24 mouse cellular contexts compared by ENCODE assay signal in the genomic region with DNA sequence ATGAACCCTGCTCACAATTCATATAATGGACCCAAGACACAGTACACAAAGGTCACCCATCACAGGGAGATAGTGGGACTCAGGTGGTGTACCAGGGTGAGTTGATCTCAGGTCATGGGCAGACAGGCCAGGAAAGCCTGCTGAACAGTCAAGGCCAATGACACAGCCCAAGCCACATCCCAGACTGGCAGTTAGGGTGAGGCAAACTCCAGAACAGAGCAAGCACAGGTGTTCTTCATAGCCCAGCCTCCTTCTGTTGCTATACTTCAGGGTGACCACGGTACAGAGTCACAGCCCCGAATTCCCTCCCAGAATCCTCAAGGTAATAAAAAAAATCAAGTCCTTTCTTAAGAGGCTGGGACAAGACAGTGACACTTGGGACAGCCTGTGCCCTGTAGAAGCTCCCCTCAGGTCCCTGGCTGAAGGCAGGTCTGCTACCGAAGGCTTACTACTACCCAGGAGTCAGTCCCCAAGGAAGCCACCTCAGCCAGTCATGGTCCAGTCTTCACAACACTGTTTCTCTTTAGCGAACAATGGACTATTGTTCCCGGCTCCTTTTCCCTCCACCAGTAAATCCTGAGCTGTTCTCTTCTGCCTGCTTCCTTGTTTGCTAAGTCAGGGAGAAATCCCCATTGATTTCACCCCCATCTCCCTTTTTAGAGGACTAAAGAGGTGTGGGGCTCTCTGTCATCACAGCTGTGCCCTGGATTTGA. TPM values are rescaled to one million over a fixed set of nuclear protein-coding genes. Genes with fewer than 3 reads are reported as not detected.
DNase-seq lines count a peak whose midpoint lies in the region; ATAC-seq and TF ChIP-seq lines count a peak whose summit lies in the region.
"Had no signal": no experiment of that assay in that cellular context is flagged by ENCODE, and none has a peak within 500 bp of the region (broad histone marks: within the 10 kb centered on the region; RNA-seq: fewer than 3 reads in every experiment).

No protein-coding gene starts in this region.

- TF ChIP-seq CTCF in intestine, postnatal 0 days (IDR thresholded peaks at IDR 0.05; ENCODE audit: low read depth): no peak

- H3K27ac ChIP-seq in midbrain, embryonic 10.5 days (replicated peaks): 0 out of 2 replicates have a peak overlapping the region, but pooled peaks have one; percentile 23
- no peak overlapping the region for H3K27ac ChIP-seq in midbrain, embryonic 16.5 days (ENCODE audit: low read length)
- H3K27ac ChIP-seq in intestine, embryonic 15.5 days: peak overlapping the region; percentile 6; the same call in 1 of the 2 replicates
- peak overlapping the region; percentile 50; the same call in 1 of the 2 replicates for H3K27ac ChIP-seq in intestine, postnatal 0 days (ENCODE audit: low read depth, low read length)
- H3K27ac ChIP-seq in forebrain, embryonic 15.5 days (replicated peaks): no peak overlapping the region
- H3K27ac ChIP-seq: forebrain, embryonic 10.5 days; forebrain, embryonic 13.5 days; gastrocnemius, adult 2 months; hindbrain, embryonic 12.5 days; hindbrain, embryonic 15.5 days had no signal

- no peak overlapping the region for H3K4me3 ChIP-seq in midbrain, embryonic 10.5 days
- no peak overlapping the region for H3K4me3 ChIP-seq in midbrain, embryonic 16.5 days (ENCODE audit: low read depth, low read length)
- no peak overlapping the region for H3K4me3 ChIP-seq in intestine, embryonic 15.5 days (replicated peaks)
- no peak overlapping the region for H3K4me3 ChIP-seq in intestine, postnatal 0 days (ENCODE audit: low read depth, low read length)
- no peak overlapping the region for H3K4me3 ChIP-seq in forebrain, embryonic 15.5 days
- H3K4me3 ChIP-seq: forebrain, embryonic 10.5 days; forebrain, embryonic 13.5 days; gastrocnemius, adult 2 months; hindbrain, embryonic 12.5 days; hindbrain, embryonic 15.5 days had no signal

- no peaks in the 10 kb centered on the region for H3K9me3 ChIP-seq in midbrain, embryonic 10.5 days (replicated peaks)
- H3K9me3 ChIP-seq in midbrain, embryonic 16.5 days (replicated peaks; ENCODE audit: control insufficient read depth, low read length, poor library complexity, severe bottlenecking): no peaks in the 10 kb centered on the region
- H3K9me3 ChIP-seq in intestine, embryonic 15.5 days: no peaks in the 10 kb centered on the region
- H3K9me3 ChIP-seq in intestine, postnatal 0 days (ENCODE audit: control insufficient read depth): no peaks in the 10 kb centered on the region
- H3K9me3 ChIP-seq in forebrain, embryonic 15.5 days: no peaks in the 10 kb centered on the region
- H3K9me3 ChIP-seq: forebrain, embryonic 10.5 days; forebrain, embryonic 13.5 days; hindbrain, embryonic 12.5 days; hindbrain, embryonic 15.5 days had no signal

- DNase-seq in midbrain, embryonic 10.5 days (ENCODE audit: low spot score): no peak
- no peak for DNase-seq in cerebellum, postnatal 36 days
- DNase-seq: adrenal gland, adult 8-10 months; adrenal gland, postnatal 25 days; cerebellum, adult 11-12 months; cerebellum, adult 9-10 months; cerebellum, postnatal 14 days; forebrain, postnatal 0 days; gastrocnemius, adult 2 months; gastrocnemius, postnatal 14 days; heart, adult 11 months had no signal

- peaks cover 22% of the 10 kb centered on the region for H3K4me1 ChIP-seq in midbrain, embryonic 10.5 days
- H3K4me1 ChIP-seq in midbrain, embryonic 16.5 days (ENCODE audit: control insufficient read depth, insufficient read depth, low read length): no peaks in the 10 kb centered on the region
- H3K4me1 ChIP-seq in intestine, embryonic 15.5 days (replicated peaks): peaks cover 2% of the 10 kb centered on the region; the same call in 1 of the 2 replicates
- no peaks in the 10 kb centered on the region; the same call in 1 of the 2 replicates for H3K4me1 ChIP-seq in intestine, postnatal 0 days (replicated peaks; ENCODE audit: control insufficient read depth, insufficient read depth, low read length)
- H3K4me1 ChIP-seq in forebrain, embryonic 15.5 days: no peaks in the 10 kb centered on the region
- H3K4me1 ChIP-seq: forebrain, embryonic 13.5 days; hindbrain, embryonic 15.5 days had no signal

- 50% methylated on average over 5 of the region's 5 CpGs for WGBS in midbrain, embryonic 10.5 days
- 46% methylated on average over 5 of the region's 5 CpGs for WGBS in midbrain, embryonic 16.5 days
- 64% methylated on average over 5 of the region's 5 CpGs for WGBS in intestine, embryonic 15.5 days
- WGBS in intestine, postnatal 0 days: 40% methylated on average over 5 of the region's 5 CpGs
- 44% methylated on average over 5 of the region's 5 CpGs for WGBS in forebrain, embryonic 15.5 days

- no peaks in the 10 kb centered on the region for H3K36me3 ChIP-seq in midbrain, embryonic 10.5 days
- H3K36me3 ChIP-seq in midbrain, embryonic 16.5 days (ENCODE audit: control insufficient read depth, insufficient read depth, low read length): peaks cover 2% of the 10 kb centered on the region
- no peaks in the 10 kb centered on the region for H3K36me3 ChIP-seq in intestine, embryonic 15.5 days
- peaks cover 2% of the 10 kb centered on the region; the same call in 1 of the 2 replicates for H3K36me3 ChIP-seq in intestine, postnatal 0 days (ENCODE audit: control insufficient read depth, insufficient read depth)
- H3K36me3 ChIP-seq in forebrain, embryonic 15.5 days: no peaks in the 10 kb centered on the region
- H3K36me3 ChIP-seq: forebrain, embryonic 10.5 days had no signal

- H3K4me2 ChIP-seq in midbrain, embryonic 16.5 days (ENCODE audit: low read length): no peak overlapping the region
- no peak overlapping the region for H3K4me2 ChIP-seq in intestine, embryonic 15.5 days (replicated peaks)
- H3K4me2 ChIP-seq in intestine, postnatal 0 days (replicated peaks; ENCODE audit: low read depth): peak overlapping the region; percentile 35; the same call in 1 of the 2 replicates
- H3K4me2 ChIP-seq in forebrain, embryonic 15.5 days (replicated peaks): no peak overlapping the region
- H3K4me2 ChIP-seq: forebrain, embryonic 13.5 days; heart, embryonic 11.5 days; hindbrain, embryonic 12.5 days; hindbrain, embryonic 15.5 days had no signal

- no peak for ATAC-seq in midbrain, embryonic 16.5 days
- ATAC-seq in intestine, embryonic 15.5 days: peak; percentile 53
- ATAC-seq in intestine, postnatal 0 days: peak; percentile 81
- ATAC-seq in forebrain, embryonic 15.5 days (replicated peaks): no peak
- ATAC-seq: CD4-positive, CD25-positive, alpha-beta regulatory T cell, adult 4 months; forebrain, embryonic 13.5 days; forebrain, postnatal 0 days had no signal

- H3K9ac ChIP-seq in midbrain, embryonic 16.5 days (ENCODE audit: low read depth, low read length): no peak overlapping the region
- H3K9ac ChIP-seq in intestine, embryonic 15.5 days: no peak overlapping the region
- no peak overlapping the region for H3K9ac ChIP-seq in intestine, postnatal 0 days (ENCODE audit: low read depth, low read length)
- no peak overlapping the region for H3K9ac ChIP-seq in forebrain, embryonic 15.5 days (replicated peaks)
- H3K9ac ChIP-seq: forebrain, embryonic 13.5 days; forebrain, postnatal 0 days; hindbrain, embryonic 12.5 days; hindbrain, embryonic 15.5 days had no signal

- no peaks in the 10 kb centered on the region; the same call in 1 of the 2 replicates for H3K27me3 ChIP-seq in midbrain, embryonic 10.5 days (ENCODE audit: low read depth, poor library complexity, severe bottlenecking)
- no peaks in the 10 kb centered on the region; the same call in 1 of the 2 replicates for H3K27me3 ChIP-seq in midbrain, embryonic 16.5 days (ENCODE audit: control insufficient read depth, insufficient read depth, low read depth, low read length)
- H3K27me3 ChIP-seq in intestine, embryonic 15.5 days (replicated peaks): no peaks in the 10 kb centered on the region
- no peaks in the 10 kb centered on the region for H3K27me3 ChIP-seq in intestine, postnatal 0 days (replicated peaks; ENCODE audit: control insufficient read depth, insufficient read depth, low read length)
- no peaks in the 10 kb centered on the region for H3K27me3 ChIP-seq in forebrain, embryonic 15.5 days
- H3K27me3 ChIP-seq: forebrain, embryonic 13.5 days; hindbrain, embryonic 12.5 days; hindbrain, embryonic 15.5 days had no signal

RNA-seq across cellular contexts. Expression of a gene that starts 2.8 kb away (rescaled TPM):
- not detected in 2 replicates for polyA plus RNA-seq in midbrain, embryonic 10.5 days (2016; fragmentation: Nextera tagmentation; extraction: Ambion mirVana)
- 0.11 TPM in 1 of 2 replicates, not detected in the other for polyA plus RNA-seq in midbrain, embryonic 16.5 days (2015; fragmentation: Nextera tagmentation; extraction: Ambion mirVana)
- polyA plus RNA-seq in intestine, embryonic 15.5 days (2015; fragmentation: Nextera tagmentation; extraction: Ambion mirVana): 81.9 and 89.6 TPM in 2 replicates
- 132 and 148 TPM in 2 replicates for polyA plus RNA-seq in intestine, postnatal 0 days (2015; fragmentation: Nextera tagmentation; extraction: Ambion mirVana)
- polyA plus RNA-seq in forebrain, embryonic 15.5 days (2015; fragmentation: Nextera tagmentation; extraction: Ambion mirVana): not detected in 2 replicates
- polyA plus RNA-seq: C2C12; CD4-positive, CD25-positive, alpha-beta regulatory T cell, adult 4 months; heart, embryonic 14.5 days; heart, postnatal 0 days; hindbrain, embryonic 15.5 days had no signal

RNA-seq across cellular contexts. Expression of a gene that starts 24.5 kb away (rescaled TPM):
- polyA plus RNA-seq in midbrain, embryonic 10.5 days (2016; fragmentation: Nextera tagmentation; extraction: Ambion mirVana): 14.5 and 14.6 TPM in 2 replicates
- 52.1 and 53.8 TPM in 2 replicates for polyA plus RNA-seq in midbrain, embryonic 16.5 days (2015; fragmentation: Nextera tagmentation; extraction: Ambion mirVana)
- polyA plus RNA-seq in intestine, embryonic 15.5 days (2015; fragmentation: Nextera tagmentation; extraction: Ambion mirVana): 20.3 and 20.8 TPM in 2 replicates
- 6.4 and 7.5 TPM in 2 replicates for polyA plus RNA-seq in intestine, postnatal 0 days (2015; fragmentation: Nextera tagmentation; extraction: Ambion mirVana)
- polyA plus RNA-seq in forebrain, embryonic 15.5 days (2015; fragmentation: Nextera tagmentation; extraction: Ambion mirVana): 23.9 and 26.7 TPM in 2 replicates
- polyA plus RNA-seq: CD4-positive, CD25-positive, alpha-beta regulatory T cell, adult 4 months had no signal

RNA-seq across cellular contexts. Expression of a gene that starts 32.8 kb away (rescaled TPM):
- polyA plus RNA-seq in midbrain, embryonic 10.5 days (2016; fragmentation: Nextera tagmentation; extraction: Ambion mirVana): 49.4 and 49.9 TPM in 2 replicates
- polyA plus RNA-seq in midbrain, embryonic 16.5 days (2015; fragmentation: Nextera tagmentation; extraction: Ambion mirVana): 41.6 and 42.9 TPM in 2 replicates
- polyA plus RNA-seq in intestine, embryonic 15.5 days (2015; fragmentation: Nextera tagmentation; extraction: Ambion mirVana): 30.1 and 30.7 TPM in 2 replicates
- 13.1 and 13.5 TPM in 2 replicates for polyA plus RNA-seq in intestine, postnatal 0 days (2015; fragmentation: Nextera tagmentation; extraction: Ambion mirVana)
- polyA plus RNA-seq in forebrain, embryonic 15.5 days (2015; fragmentation: Nextera tagmentation; extraction: Ambion mirVana): 33.2 and 35.1 TPM in 2 replicates

RNA-seq across cellular contexts. Expression of a gene that starts 32.8 kb away (rescaled TPM):
- polyA plus RNA-seq in midbrain, embryonic 10.5 days (2016; fragmentation: Nextera tagmentation; extraction: Ambion mirVana): 117 and 123 TPM in 2 replicates
- polyA plus RNA-seq in midbrain, embryonic 16.5 days (2015; fragmentation: Nextera tagmentation; extraction: Ambion mirVana): 108 and 118 TPM in 2 replicates
- 107 and 147 TPM in 2 replicates for polyA plus RNA-seq in intestine, embryonic 15.5 days (2015; fragmentation: Nextera tagmentation; extraction: Ambion mirVana)
- 129 and 136 TPM in 2 replicates for polyA plus RNA-seq in intestine, postnatal 0 days (2015; fragmentation: Nextera tagmentation; extraction: Ambion mirVana)
- 108 and 122 TPM in 2 replicates for polyA plus RNA-seq in forebrain, embryonic 15.5 days (2015; fragmentation: Nextera tagmentation; extraction: Ambion mirVana)

Comparison
In these comparisons a context has a peak if more than half of its experiments do, and no peak if none do; other contexts are left out.
1. H3K27ac ChIP-seq: peak in midbrain, embryonic 10.5 days (single experiment), intestine, embryonic 15.5 days (single experiment) and intestine, postnatal 0 days (single experiment); none in midbrain, embryonic 16.5 days (single experiment) and forebrain, embryonic 15.5 days (single experiment).
2. ATAC-seq: peak in intestine, embryonic 15.5 days (single experiment) and intestine, postnatal 0 days (single experiment); none in midbrain, embryonic 16.5 days (single experiment) and forebrain, embryonic 15.5 days (single experiment).
3. RNA of a gene that starts 2.8 kb away (polyA plus RNA-seq): 132 to 148 TPM in intestine, postnatal 0 days and 81.9 to 89.6 TPM in intestine, embryonic 15.5 days; 0.11 TPM in midbrain, embryonic 16.5 days, not detected in forebrain, embryonic 15.5 days and not detected in midbrain, embryonic 10.5 days; every median in the first group is over 10 times any median in the second.